Mouse (Mus musculus): ENCODE measurements at regions not wholly inside any gene's neighbourhood (a gene's known extent, or its start where the extent isn't known, plus 50 kb on each side); places are given as distances from the start of the nearest gene placed in this dataset.

- Histone ChIP-seq H3K4me3 (replicated peaks) (no peak overlapping the region), H3K4me2 (no peak overlapping the region), H3K4me1 (peaks cover 8% of the 10 kb centered on the region; the same call in 1 of the 2 replicates), H3K27ac (no peak overlapping the region), H3K9ac (no peak overlapping the region), H3K36me3 (replicated peaks) (no peaks in the 10 kb centered on the region), H3K27me3 (peaks cover 8% of the 10 kb centered on the region; the same call in 1 of the 2 replicates), H3K9me3 (no peaks in the 10 kb centered on the region)
- WGBS, result 51% methylated on average over 2 of the region's 2 CpGs
- no peak for ATAC-seq (ENCODE audit: low FRiP score)
Observed at GRCm38 (mm10) chr9:48106441-48107167, 55.2 kb upstream of the Nxpe4 start.

- no peaks in the 10 kb centered on the region for H3K36me3 ChIP-seq (replicated peaks)
- 64% methylated on average over 7 of the region's 7 CpGs for WGBS
- peaks cover 18% of the 10 kb centered on the region for H3K27me3 ChIP-seq
- no peak overlapping the region for H3K4me2 ChIP-seq
- no peak overlapping the region for H3K27ac ChIP-seq
- ATAC-seq (ENCODE audit: low FRiP score), result no peak
- peaks cover 8% of the 10 kb centered on the region; the same call in 1 of the 2 replicates for H3K4me1 ChIP-seq
- H3K4me3 ChIP-seq (replicated peaks), result no peak overlapping the region
- H3K9me3 ChIP-seq, result no peaks in the 10 kb centered on the region
- no peak overlapping the region for H3K9ac ChIP-seq
Observed at GRCm38 (mm10) chr9:48108994-48109619, 52.7 kb upstream of the Nxpe4 start.

- Histone ChIP-seq H3K9ac (no peak overlapping the region), H3K27ac (no peak overlapping the region), H3K4me3 (replicated peaks) (no peak overlapping the region), H3K27me3 (peaks cover 20% of the 10 kb centered on the region), H3K4me1 (peaks cover 5% of the 10 kb centered on the region; the same call in 1 of the 2 replicates), H3K36me3 (replicated peaks) (no peaks in the 10 kb centered on the region), H3K4me2 (no peak overlapping the region), H3K9me3 (no peaks in the 10 kb centered on the region)
- 71% methylated on average over 8 of the region's 8 CpGs for WGBS
- no peak for ATAC-seq (ENCODE audit: low FRiP score)
Observed at GRCm38 (mm10) chr9:48111316-48111890, 50.4 kb upstream of the Nxpe4 start.

Measured in forebrain, embryonic 12.5 days (tissue).